Mouse (Mus musculus) lung, postnatal 10 days (tissue): ENCODE measurements around the gene Stard8.
"Not testable (repeated sequence)": the region's sequence is repeated elsewhere in the genome, so short reads cannot be mapped to it uniquely, and the experiment has no call there.

Source experiments
- DNase-seq: peaks from one replicate; pipeline ENCODE4 v3.0.0; 2021

Stard8 gene

GRCm38 (mm10) chrX:99048111-99048510, 45.1 kb downstream of the Stard8 start:
- peak; percentile 53 for DNase-seq

DNA sequence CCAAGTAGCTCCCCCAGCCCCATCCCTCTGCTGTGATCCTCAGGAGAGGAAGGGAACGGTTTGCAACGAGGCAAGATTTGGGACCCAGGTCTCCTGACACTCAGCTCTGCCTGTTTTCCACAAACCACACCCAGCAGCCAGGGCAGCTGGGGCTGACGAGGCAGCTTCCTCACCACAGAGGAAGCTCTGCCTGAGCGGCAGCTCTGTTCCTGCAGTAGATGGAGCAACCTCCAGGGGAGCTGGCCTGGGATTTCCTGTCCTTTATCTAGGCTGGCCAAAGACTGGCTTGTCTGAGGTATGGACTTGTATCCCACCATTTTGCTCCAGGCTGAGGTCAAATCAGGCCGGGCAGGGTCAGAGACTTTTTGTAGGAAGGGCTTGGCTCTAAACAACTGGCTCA, 46.2 kb downstream of the Stard8 start:
- peak; percentile 66 for DNase-seq

- DNase-seq = no peak
Measured at GRCm38 (mm10) chrX:99050736-99051481, 47.9 kb downstream of the Stard8 start.

DNA sequence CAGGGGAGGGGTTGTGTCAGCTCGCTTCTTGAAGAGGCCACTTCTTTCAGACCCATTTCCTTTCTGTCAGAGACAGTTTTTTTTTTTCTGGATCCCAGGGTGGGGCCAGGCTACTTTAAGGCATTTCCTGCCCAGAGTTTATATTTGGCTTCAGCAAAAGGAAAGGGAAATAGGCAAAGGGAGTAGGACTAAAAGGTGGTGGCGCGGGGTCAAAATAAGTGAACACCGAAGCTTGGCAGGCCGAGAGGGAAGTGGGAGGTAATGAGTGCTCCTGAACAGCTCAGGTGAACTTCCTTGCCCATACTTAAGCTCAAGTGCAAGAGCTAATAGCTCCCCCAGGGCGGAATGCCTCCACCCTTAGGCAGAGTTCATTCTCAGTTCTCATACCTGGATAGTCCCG, 49.2 kb downstream of the Stard8 start:
- DNase-seq = peak; percentile 68

DNA sequence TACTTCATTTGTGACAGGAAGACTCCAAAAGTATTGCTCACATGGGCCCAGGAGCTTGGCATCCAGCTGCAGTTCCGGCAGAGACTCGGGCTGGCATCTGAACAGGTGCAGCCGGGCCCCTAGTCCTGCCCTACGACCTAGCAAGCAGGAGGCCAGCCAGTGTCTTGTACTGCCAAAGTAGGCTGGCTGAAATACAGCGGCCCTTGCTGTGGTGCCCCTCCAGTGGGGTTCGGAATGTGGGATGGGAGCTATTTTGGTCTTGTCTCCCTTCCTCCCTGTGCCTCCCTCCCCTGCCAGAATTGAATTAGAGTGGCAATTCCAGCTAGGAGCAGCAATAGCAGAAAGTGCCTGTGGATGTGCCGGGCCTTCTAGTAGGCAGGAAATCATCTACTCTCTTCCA, 51.5 kb downstream of the Stard8 start:
- DNase-seq = no peak

DNA sequence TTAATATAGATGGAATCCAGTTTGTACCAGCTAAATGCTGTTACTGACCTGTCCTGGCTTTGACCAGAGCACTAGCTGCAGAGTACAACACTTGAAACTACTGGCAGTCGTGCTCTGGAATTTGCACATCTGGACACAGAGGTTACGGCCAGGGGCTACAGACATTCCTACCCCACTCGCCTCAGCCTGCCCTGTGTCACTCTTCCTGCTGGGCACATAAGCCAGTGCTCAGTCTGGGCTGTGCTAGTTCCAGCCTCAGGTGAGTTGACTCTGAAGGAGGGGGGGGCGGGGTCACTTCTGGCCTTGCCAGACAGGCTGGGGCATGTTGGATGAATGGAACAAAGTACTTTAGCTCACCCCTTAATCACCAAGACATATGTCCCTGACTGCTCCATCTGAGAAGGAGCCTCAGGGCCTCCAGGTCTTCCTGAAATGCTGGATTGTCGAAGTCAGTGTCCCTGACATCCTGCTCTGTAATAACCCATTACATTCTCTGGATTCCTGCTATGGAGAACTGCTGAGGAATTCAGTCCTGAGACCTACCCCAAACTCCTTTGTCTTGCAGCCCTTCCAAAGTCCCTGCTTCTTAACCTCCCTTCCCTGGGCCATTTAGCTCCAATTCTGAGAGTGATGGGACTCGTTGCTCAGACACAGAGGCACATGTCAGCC, 54.9 kb downstream of the Stard8 start:
- DNase-seq = no peak

GRCm38 (mm10) chrX:99059119-99059518, 56.1 kb downstream of the Stard8 start:
- no peak for DNase-seq

GRCm38 (mm10) chrX:99065582-99065981, 62.5 kb downstream of the Stard8 start:
- no peak for DNase-seq

- DNase-seq = no peak
Measured at GRCm38 (mm10) chrX:99066550-99066949, 63.5 kb downstream of the Stard8 start.

GRCm38 (mm10) chrX:99067232-99067631, 64.2 kb downstream of the Stard8 start:
- DNase-seq = no peak

- peak; percentile 70 for DNase-seq
Measured at GRCm38 (mm10) chrX:99067671-99068151, 64.7 kb downstream of the Stard8 start.

- no peak for DNase-seq
Measured at GRCm38 (mm10) chrX:99071188-99071587, 68.1 kb downstream of the Stard8 start.

DNA sequence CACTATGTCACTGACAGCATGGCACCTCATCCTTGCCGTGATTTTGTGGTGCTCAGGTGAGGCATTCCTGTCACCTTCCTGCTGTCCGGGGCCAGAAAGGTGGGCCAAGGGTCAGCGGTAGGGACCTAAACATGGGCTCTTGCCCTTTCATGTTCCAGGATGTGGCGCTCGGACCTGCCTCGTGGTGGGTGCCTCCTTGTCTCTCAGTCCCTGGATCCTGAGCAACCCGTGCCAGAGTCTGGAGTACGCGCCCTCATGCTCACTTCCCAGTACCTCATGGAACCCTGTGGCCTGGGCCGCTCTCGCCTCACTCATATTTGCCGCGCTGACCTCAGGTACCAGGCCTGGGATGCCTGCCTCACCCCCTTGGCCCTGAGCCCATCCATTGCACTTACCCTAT, 69.5 kb downstream of the Stard8 start:
- DNase-seq = no peak

DNA sequence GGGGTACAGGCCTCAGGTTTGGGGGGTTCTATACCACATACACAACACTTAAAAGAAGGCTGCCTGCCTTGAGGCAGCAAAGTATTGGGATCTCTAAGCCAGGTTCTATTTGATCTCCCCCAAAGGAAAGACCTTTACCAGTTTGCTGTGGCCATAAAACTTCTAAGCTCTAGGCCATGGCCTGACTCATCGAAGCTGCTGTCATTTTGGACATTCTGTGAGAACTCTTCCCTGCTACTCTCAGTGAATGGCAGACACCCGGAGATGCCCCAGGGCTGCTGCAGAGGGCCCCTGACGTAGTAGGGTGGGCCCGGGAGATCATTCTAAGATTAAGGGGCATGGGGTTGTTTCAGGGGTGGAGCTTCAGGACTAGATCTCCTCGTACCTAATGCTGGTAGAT, 72.1 kb downstream of the Stard8 start:
- no peak for DNase-seq

DNA sequence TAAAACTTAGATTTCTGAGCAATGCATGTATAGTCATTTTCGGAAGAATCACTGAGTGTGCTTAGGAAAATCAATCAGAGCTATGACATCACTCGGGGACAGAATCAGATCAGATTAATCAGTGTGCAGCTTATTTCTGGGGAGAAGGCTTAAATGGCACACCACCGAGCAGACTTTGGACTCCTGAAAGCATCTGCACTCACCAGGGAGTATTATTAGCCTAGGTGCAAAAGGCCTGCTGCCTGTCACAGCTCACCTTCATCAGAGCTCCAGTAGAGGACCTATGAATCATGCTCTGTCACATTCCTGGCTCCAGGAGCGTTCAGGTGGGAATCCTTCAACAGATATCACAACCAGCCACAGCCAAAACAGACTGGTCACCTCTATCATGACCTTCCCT, 73.4 kb downstream of the Stard8 start:
- no peak for DNase-seq

- not testable (repeated sequence) for DNase-seq
Measured at GRCm38 (mm10) chrX:99078374-99078892, 75.4 kb downstream of the Stard8 start.

GRCm38 (mm10) chrX:99092704-99093103, 89.7 kb downstream of the Stard8 start:
- DNase-seq = no peak

DNA sequence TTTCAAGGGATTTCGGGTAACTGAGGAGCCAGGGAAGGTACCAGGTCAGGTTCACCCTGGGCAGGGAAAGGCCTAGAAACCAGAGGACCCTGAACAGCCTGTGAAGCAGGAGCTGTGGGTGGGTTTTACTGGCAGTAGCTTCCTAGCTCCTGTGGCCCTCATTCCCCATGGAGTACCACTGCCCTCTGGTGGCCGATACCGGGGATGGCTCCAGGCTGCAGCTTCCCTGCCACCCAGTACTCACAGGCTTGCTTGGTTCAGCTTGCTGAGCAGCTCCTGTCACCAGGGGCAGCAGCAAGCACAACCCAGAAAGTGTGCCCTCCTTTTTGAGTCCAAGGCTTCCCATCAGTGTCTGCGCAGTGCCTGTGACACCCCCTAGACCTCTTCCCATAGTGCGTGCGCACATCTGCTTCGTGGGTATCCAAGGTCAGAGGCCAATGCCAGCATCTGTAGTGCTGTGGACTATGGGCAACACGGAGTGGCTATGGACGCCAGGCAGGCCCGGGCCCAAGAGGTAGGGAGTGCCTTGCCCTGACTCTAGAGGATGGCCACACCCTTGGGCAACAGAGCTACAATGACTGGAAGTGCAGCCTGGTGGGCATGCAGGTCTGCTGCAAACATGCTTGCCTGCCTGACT, 108.2 kb downstream of the Stard8 start:
- not testable (repeated sequence) for DNase-seq

DNA sequence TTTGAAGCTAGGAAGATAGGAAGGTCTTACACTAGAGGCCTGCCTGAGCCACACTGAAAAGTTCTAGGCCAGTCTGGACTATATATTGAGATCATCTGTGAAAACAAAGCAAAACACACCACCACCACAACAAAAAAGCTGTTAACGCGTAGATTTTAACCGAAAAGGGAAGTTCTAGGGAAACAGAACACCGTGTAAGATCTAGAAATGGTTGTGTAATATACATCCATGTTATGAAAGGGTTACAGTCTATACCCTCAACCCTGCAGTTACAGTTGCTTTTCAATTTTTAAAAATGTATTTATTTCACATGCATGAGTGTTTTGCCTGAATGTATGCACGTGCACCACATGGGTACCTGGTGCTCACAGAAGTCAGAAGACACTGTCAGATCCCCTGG, 116.5 kb downstream of the Stard8 start:
- no peak for DNase-seq
